Mouse (Mus musculus) testis, adult 2 months (tissue): Measurements from ENCODE around the gene Ahr. TPM values are rescaled to one million over a fixed set of nuclear protein-coding genes. Genes with fewer than 3 reads are reported as not detected.

Experiments
- H3K27ac ChIP-seq: fragments of 200-500 bp; 2 replicates; pipeline ENCODE4 v1.5.1; 2012; ENCODE audit warnings: low read depth, low read length; ENCODE audit not compliant: control insufficient read depth, insufficient read depth
- H3K27me3 ChIP-seq: fragments of 200-500 bp; 2 replicates; pipeline ENCODE4 v1.6.1; 2012; ENCODE audit warnings: mild to moderate bottlenecking, low read length, moderate library complexity; ENCODE audit not compliant: control insufficient read depth, insufficient read depth
- H3K36me3 ChIP-seq: fragments of 200-500 bp; 2 replicates; pipeline ENCODE4 v1.6.1; 2012; ENCODE audit warnings: mild to moderate bottlenecking, low read length; ENCODE audit not compliant: control insufficient read depth, insufficient read depth
- H3K4me1 ChIP-seq: fragments of 200-500 bp; 2 replicates; pipeline ENCODE4 v1.6.1; 2012; ENCODE audit warnings: low read length; ENCODE audit not compliant: control insufficient read depth, insufficient read depth
- H3K4me3 ChIP-seq: fragments of 200-500 bp; 2 replicates; pipeline ENCODE4 v1.5.1; 2012; ENCODE audit warnings: low read depth, mild to moderate bottlenecking, low read length, moderate library complexity, mixed read lengths; ENCODE audit not compliant: control insufficient read depth
- CTCF ChIP-seq: fragments of 200-500 bp; IDR thresholded peaks from 2 replicates; pipeline ENCODE4 v1.5.1; 2012; ENCODE audit warnings: low read depth, mild to moderate bottlenecking, inconsistent platforms, low read length, moderate library complexity; ENCODE audit not compliant: control insufficient read depth, insufficient read depth, insufficient replicate concordance
- POLR2A ChIP-seq: fragments of 200-500 bp; IDR thresholded peaks from 2 replicates; pipeline ENCODE4 v1.6.1; 2012; ENCODE audit warnings: low read depth, mild to moderate bottlenecking, inconsistent platforms, low read length, moderate library complexity; ENCODE audit not compliant: control insufficient read depth
- polyA plus RNA-seq: library from polyadenylated mRNA; depleted of rRNA; stranded (reverse); fragments of >200 nt; gene quantifications from 2 replicates; pipeline ENCODE4 v1.2.3, GENCODE M21; 2012

The Ahr gene
- polyA plus RNA-seq, 1 experiment = 0.36 TPM

DNA sequence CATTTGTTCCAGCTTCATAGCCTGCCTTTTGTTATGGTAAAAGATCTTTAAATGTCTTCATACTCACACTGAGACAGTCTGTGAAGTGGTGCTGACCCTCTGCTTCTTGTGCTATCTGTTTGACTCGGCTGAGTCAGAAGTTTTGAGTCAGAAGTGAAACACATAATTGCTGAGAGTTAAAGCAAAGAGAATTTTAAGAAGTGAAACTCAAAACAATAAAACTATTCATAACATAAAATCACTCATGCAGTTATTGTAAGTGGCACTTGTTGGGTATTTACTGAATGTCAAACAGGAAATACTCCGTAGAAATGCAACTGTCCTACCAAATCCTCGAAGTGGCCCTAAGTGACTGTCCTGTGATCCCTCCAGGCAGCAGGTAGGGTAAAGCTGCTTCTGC lies 18.3 kb upstream of the Ahr start:
- Histone ChIP-seq H3K36me3 (no peaks in the 10 kb centered on the region), H3K27ac (no peak overlapping the region), H3K4me3 (no peak overlapping the region), H3K4me1 (no peaks in the 10 kb centered on the region), H3K27me3 (no peaks in the 10 kb centered on the region)
- no peak for TF ChIP-seq CTCF

DNA sequence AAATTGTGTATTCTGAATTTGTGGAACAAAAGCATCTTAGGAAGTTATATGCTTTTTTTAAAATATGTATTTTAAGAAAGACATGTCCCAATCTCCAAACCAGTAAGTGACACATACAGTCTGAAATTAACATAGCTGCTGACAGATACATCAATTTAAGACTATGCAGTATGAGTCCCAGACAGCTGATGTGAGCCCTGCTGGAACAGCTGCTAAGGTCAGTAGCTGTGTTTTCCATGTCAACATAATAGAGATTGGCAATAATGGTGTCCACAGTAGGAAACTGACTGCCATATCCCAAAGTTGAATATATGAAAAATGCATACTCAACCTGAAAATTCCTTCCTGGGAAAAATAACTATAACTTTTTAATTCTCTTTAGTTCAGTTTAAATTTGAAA lies 15.5 kb upstream of the Ahr start:
- Histone ChIP-seq H3K4me1 (no peaks in the 10 kb centered on the region), H3K27me3 (no peaks in the 10 kb centered on the region), H3K36me3 (no peaks in the 10 kb centered on the region), H3K4me3 (no peak overlapping the region), H3K27ac (no peak overlapping the region)
- no peak for TF ChIP-seq POLR2A
- TF ChIP-seq CTCF = no peak

DNA sequence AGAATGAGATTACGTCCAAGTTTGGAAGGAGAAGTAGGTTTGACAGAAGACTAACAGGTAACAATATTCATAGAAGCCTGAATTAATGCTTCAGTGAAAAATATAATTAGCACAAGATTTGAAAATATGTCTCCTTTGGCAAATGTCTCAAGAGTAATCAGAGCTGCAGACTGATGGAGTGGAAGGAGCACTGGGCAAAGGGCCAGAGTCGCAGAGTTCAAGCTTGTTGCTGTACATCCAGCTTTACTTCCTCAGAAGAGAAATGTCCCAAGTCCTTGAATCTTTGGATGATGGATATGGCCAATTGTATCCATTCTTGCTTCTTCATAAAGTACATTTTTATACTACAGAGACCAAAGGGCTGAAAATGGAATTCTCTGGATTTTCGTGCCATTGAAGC lies 8.0 kb upstream of the Ahr start:
- TF ChIP-seq POLR2A = no peak
- no peak for TF ChIP-seq CTCF
- H3K36me3 ChIP-seq = no peaks in the 10 kb centered on the region
- no peak overlapping the region for H3K27ac ChIP-seq
- no peaks in the 10 kb centered on the region for H3K4me1 ChIP-seq
- H3K27me3 ChIP-seq = no peaks in the 10 kb centered on the region
- no peak overlapping the region for H3K4me3 ChIP-seq

DNA sequence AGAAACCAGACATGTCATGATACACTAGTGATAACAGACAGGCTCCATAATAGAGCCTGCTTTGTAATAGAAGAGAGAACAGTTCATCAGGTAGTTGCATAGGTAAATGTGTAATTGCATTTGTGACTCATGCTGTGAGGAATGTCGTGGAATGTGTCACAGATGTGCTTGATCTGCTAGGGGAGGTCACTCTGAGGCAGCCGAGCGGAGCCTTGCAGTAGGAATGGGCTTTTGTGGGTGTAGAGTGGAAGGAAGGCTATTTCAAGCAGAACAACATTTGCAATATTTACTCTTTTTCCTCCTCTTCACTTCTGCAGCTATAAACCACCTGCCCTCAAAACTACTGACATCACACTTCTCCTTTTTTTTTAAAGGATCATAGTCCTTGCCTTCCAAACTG lies 4.0 kb upstream of the Ahr start:
- TF ChIP-seq POLR2A = no peak
- TF ChIP-seq CTCF = no peak
- peaks cover 4% of the 10 kb centered on the region; the same call in 1 of the 2 replicates for H3K4me1 ChIP-seq
- H3K4me3 ChIP-seq = no peak overlapping the region
- no peak overlapping the region for H3K27ac ChIP-seq
- no peaks in the 10 kb centered on the region for H3K27me3 ChIP-seq
- no peaks in the 10 kb centered on the region for H3K36me3 ChIP-seq

DNA sequence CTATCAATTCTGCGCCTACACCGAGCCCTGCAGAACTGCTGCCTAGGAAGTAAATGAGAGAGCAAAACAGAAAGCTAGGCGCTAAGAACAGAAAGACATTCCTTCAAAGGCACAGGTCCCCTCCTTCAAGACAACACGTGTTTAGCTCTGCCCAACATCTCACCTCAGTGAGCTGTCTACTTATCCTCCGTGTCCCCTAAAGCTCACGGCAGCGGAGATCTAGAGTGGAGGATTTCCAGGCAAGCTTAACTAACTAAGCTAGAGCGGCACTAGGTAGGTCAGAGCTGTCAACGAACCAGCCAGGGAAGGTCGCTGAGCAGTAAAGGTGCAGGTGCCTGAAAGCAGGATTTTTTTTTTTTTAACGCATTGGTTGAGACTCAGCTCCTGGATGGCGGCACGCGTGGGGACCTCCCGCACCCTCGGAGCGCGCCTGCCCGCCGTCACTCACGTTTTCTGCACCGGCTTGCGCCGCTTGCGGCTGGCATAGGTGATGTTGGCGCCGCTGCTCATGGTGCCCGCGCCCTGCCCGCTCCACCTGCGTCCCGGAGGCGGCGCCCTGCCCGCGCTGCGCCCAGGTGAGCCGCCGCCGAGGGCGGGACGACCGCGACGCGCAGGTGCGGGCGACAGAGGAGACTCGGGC lies 604 bp downstream of the Ahr start:
- TF ChIP-seq CTCF (no peak), POLR2A (no peak)
- H3K4me1 ChIP-seq = peaks cover 4% of the 10 kb centered on the region; the same call in 1 of the 2 replicates
- H3K27ac ChIP-seq = no peak overlapping the region

DNA sequence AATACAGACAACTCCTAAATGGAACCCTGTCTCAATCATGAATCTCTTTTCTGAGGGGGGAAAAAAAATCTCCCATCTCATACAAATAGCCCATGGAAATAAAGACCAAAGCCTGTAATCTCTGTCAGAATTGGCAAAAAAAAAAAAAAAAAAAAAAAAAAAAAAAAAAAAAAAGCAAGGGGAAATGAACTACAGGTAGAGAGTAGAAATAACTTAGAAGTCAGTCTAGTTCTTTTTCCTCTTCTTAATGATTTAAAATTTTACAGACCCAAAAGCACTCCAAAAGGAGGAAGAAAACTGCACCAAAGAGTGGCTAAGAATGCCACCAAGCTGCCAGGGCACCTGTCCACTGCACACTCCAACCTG lies 1.1 kb downstream of the Ahr start:
- no peaks in the 10 kb centered on the region for H3K27me3 ChIP-seq

More for the DNA sequence above, 604 bp downstream of the Ahr start:
- Histone ChIP-seq H3K27me3 (no peaks in the 10 kb centered on the region), H3K36me3 (no peaks in the 10 kb centered on the region), H3K4me3 (peak overlapping the region; percentile 90)

DNA sequence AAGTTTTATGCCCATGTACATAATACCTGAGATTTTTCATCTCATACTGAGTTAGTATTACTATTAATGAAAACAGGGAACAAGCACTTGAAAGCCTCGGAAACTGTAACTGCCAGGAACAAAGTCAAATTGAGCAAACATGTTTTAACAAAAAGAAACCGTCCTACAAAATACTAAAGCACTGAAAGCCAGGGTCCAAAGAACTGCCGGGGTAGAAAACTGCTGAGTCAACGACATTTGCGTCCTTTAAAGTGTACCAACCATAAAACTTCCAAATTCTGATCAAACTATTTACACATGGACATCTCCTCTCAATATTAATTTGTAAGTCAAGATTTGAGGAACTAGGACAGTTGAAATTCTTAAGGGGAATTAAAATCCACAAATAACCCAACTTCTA lies 1.7 kb downstream of the Ahr start:
- Histone ChIP-seq H3K27me3 (no peaks in the 10 kb centered on the region), H3K36me3 (no peaks in the 10 kb centered on the region), H3K4me1 (peaks cover 4% of the 10 kb centered on the region; the same call in 1 of the 2 replicates), H3K4me3 (no peak overlapping the region), H3K27ac (no peak overlapping the region)
- TF ChIP-seq CTCF (no peak), POLR2A (no peak)

More for the DNA sequence above, 1.1 kb downstream of the Ahr start:
- Histone ChIP-seq H3K4me1 (peaks cover 4% of the 10 kb centered on the region; the same call in 1 of the 2 replicates), H3K27ac (no peak overlapping the region), H3K36me3 (no peaks in the 10 kb centered on the region), H3K4me3 (peak overlapping the region; percentile 90)
- no peak for TF ChIP-seq POLR2A
- TF ChIP-seq CTCF = no peak

DNA sequence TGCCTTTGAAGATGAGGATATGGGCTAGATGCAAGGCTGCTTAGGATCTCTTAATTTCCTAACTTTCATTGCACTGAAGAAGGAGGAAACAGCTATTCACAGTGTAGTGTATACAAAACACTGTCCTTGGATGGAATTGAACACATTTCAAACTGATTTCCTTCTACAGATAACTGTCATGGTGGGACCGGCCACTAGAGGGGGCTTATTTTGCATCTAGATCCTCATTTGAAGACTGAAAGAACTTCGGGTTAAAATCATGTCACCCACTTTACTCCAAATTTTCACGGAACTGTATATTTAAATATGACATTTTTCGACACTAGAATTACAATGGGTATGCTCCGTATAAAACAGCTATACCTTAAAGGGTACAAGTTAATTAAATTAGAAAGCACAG lies 2.7 kb downstream of the Ahr start:
- Histone ChIP-seq H3K4me1 (peaks cover 4% of the 10 kb centered on the region; the same call in 1 of the 2 replicates), H3K27me3 (no peaks in the 10 kb centered on the region), H3K27ac (no peak overlapping the region), H3K36me3 (no peaks in the 10 kb centered on the region), H3K4me3 (no peak overlapping the region)
- TF ChIP-seq CTCF = no peak
- no peak for TF ChIP-seq POLR2A
